Mouse (Mus musculus): ENCODE measurements at regions not wholly inside any gene's neighbourhood (a gene's known extent, or its start where the extent isn't known, plus 50 kb on each side); places are given as distances from the start of the nearest gene placed in this dataset.

DNA sequence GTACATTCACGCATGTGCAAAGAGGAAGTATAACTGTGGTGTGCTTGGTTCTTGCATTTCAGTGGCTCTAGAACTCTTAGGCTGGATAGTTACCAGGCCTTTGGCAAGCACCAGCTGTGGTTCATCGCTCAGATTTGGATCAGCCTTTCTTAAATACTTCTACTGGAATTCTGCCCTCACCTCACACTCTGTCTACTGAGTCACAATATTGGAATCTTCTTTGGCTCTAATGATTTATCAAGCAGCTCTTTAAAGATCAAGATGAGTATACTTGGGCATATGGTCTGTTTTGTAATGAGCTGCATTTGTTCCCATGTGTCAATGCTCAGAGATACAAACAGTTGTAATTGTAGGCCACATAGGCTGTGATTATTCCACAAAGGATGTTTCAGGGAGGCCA lies 197.5 kb downstream of the Icos start:
- DNase-seq (ENCODE audit: low spot score) = no peak

DNA sequence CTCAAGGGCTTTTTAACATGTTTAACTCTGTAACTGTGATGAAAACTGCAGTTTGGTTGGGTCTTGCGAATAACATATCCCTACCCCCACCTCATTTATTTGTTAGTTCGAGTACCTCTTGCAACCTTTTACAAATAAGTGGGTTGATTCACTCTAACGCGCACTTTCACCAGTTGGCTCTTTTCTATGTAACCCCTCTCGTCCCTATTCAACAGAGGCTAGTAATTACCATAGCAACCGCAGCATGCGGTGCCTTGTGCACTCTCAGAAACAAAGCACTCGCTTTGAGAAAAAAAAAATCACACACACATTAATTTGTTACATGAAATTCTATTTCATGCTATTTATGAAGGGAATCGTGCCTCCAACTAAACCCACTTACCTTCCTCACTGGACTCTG lies 201.7 kb downstream of the Icos start:
- DNase-seq (ENCODE audit: low spot score) = no peak

DNA sequence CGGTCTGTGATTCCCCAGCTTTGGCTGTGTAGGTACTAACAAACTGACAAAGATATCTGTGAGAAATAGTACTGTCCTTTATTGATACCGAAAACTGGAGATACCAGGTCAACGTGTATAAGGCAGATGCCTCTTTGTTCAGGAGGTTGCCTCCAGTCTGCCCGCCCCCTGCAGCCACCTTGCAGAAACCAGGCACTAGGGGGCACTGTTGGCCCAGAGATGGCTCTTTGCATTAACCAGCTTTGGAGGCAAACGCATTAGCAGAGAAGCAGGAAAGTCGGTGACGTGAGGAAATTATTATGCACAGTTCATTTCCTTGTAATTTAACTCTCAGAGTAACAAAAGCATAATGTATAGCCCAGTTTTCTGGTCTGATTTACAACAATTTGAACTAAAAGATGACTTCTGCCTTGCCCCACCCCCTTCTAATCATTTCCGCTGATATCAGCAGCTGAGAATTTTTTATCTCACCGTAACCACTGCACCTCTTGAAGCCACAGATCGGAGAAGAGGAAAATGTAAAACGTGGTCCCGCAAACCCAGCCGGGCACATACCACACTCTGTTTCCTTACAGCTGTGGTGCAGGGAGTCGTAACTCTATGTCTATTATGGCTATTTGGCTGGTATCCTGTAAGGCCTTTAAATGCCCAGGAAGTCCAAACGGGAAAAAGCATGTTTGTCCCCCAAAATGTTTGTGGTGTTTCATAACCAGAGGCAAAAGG lies 203.5 kb downstream of the Icos start:
- peak; percentile 93 for DNase-seq (ENCODE audit: low spot score)

DNA sequence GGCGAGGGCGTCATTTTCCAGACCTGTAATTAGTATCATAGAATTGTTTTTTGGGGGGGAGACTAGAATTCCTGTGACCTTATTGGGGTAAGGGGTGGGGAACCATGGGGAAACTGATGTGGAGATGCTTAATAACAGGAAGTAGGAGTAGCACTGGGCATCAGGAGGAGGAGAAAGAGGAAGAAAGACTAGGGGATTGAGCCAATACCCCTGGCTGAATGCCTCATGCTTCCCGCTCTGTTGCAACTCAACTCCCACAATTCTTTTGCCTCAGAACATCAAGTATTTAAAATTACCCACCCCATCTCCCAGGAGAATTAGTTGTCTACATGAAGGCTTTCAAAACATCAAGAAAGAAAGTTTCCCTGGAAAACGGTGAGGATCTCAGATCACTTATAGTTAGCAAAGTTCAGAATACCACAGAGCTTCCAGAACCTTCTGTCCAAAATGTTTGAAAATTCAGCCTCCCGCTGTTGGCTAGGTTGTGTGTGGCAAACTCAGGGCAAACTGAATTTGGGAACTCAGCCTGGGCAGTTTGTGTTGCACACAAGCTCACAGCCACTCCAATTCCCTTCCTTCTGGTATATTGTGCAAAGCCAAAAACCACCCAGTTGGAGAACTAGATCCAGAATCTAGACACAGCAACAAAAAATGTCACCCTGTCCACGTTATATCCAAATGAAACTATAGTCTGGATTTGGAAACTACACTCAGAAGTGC lies 209.8 kb downstream of the Icos start:
- DNase-seq (ENCODE audit: low spot score) = no peak

DNA sequence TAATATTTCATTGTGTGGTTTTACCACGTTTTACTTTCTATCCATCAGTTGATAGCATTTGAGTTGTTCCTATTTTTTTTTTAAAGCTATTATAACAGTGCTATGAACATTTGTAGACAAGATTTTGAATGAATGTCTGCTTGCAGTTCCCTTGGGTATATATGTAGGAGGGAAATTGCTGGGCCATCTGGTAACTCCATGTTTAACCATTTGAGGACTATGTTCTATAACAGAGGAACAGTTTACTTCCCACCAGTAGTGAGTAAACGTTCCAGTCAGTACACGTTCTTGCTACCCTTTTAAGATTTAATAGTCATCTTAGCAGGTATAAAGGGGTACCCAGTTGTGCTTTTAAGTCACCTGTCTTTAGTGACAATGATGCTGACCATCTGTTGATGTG lies 213.2 kb downstream of the Icos start:
- no peak for DNase-seq (ENCODE audit: low spot score)

DNA sequence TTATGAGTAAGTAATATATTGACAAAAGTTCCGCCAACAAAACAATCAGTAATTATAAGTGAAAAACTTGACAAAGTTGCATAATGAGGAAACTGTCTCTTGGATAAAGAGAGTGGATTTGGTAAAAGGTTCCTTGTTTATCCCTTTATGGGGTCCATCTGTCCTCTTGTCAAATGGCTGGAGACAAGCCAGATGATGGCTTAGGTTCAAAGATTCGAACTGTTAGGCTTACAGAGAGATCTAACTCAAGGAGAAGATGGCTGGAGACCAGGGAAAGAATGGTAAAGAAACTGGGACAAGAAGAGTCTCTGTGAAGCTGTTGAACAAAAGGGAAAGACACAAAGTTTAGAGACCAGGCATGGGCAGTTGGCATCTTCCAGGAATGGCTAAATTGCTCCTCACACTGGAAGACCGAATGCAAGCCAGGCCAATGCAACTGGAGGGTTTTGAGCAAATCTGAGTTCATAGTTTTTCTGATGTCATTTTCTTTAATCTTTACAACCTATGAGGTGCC lies 220.9 kb downstream of the Icos start:
- DNase-seq (ENCODE audit: low spot score) = no peak

DNA sequence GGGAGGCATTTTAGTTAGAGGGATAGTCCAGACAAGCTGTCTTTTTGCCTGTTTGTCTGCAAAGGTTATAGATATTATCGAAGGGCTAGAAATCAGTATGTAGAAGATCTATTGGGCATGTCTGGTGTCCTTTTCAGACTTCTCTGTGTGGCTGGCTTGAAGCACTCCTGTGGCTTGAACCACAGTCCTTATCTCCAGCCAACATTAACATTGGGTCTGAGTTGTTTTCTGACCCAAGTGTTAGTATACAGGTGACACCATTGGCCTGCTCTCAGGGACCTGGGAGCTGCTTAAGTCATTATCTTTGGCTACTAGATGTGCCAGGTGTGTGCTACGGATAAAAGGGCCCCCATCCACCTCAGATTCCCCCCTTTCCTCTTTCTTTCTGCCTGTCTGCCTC lies 223.3 kb downstream of the Icos start:
- DNase-seq (ENCODE audit: low spot score) = no peak

DNA sequence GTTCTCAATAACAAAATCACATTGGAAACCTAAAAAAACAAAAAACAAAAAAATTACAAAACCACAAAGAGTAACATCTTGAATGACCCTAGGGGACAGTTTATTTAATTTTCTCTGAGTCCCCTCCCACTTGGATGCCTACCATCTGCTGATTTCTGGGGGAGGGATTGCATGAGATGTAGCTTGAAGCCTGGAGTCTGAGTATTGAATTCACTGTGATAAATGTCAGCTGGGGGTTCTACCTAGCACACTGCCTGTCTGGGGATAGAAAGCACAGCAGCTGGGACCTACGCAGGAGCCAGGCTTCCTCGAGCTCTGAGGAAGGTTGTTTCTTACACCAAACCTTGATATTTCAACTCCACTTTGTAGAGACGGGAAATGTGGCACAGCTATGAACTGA lies 224.4 kb downstream of the Icos start:
- no peak for DNase-seq (ENCODE audit: low spot score)

DNA sequence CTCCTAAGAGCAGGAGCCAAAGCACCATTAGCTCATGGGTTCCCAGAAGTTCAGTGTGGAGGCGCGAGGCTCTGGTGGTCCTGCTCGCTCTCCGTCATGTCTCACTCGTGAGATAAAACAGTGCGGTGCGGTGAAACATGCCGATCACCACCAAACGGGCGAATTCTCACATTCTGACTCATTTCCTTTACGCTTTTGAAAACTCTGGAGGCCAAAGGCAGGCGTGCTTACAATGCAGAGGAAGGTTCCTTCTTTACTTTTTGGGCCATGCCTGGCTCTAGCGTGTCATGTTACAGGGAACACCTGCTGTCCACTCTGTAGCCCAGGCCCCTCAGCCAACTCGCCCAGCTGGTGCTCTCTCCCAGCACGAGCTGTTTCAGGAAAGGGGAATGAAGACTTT lies 225.4 kb downstream of the Icos start:
- no peak for DNase-seq (ENCODE audit: low spot score)

DNA sequence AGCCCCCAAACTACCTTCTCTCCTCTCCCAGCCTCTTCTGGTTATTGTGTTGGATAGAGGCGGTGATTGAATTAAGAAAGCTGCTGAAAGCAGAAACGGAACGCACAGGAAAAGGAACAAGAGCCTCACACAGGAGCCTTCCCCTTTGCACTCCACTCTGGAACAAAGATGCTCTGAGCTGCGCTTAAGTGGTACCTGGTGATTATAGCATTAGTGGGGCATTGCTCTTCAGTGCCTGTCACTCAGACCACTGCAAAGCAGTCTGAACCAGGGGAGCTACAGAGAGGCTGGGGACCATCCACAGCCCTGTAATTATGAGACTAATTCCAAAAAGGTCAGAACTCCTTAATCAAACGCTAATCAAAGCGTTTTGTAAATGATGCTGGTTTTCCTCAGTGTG lies 225.9 kb downstream of the Icos start:
- no peak for DNase-seq (ENCODE audit: low spot score)

DNA sequence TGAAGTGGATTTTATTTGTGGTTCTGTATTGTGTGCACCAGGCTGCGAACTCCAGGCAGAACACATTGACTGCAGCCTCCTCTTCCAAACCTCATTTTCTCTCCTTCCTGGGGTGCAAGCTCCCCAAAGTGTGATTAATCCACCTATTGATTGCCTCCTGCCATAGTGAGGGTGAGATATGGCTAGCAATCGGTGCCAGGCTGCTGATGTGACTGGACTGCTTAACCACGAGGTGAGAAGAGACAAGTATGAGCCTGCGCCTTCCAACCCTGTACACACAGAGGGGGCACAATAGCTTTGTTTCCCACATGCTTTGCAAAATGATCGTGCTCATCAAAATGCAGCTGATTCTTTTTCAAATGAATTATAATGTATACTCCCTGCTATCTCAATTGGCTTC lies 227.4 kb downstream of the Icos start:
- DNase-seq (ENCODE audit: low spot score) = no peak

DNA sequence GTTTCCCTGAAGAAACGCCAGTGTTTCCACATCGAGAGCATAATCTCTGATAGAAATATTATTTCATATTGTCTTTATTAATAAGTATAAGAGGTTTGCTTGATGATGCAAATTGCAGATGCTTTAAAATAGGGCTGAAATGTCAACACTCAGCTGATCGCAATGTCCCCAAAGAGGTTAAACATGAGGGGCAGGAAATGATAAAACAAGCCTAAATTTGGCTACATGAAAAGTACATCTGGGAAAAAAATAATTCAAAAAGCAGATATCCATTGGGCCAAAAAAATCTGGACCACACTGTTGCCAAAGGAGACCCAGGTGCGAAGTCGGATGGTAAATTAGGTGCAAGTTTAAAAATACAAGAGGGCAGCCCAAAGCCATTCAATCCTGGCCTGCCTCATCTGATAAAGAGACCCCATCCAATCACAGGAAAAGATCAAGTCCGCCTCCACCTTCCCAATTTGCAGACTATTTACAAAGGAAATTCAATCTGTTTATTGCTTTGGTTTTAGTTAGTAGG lies 229.2 kb downstream of the Icos start:
- DNase-seq (ENCODE audit: low spot score) = no peak

DNA sequence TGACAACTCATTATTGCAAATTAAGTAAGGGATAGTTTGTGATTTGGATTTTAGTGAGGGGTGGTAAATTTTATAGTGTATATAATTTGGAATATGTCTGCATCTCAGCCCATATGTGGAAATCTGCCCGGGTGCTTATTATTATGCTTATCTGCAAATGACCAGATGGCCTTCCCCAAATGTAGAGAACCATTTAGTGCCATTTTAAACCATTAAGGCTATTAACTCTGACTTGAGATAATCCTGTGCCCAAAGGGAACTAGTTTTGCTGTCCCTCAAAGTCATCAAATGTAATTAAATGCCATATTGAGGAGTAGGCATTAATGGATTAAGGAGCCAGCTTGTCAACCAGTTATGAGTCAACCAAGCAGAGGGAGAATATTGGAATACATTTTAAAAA lies 230.7 kb downstream of the Icos start:
- DNase-seq (ENCODE audit: low spot score) = no peak

DNA sequence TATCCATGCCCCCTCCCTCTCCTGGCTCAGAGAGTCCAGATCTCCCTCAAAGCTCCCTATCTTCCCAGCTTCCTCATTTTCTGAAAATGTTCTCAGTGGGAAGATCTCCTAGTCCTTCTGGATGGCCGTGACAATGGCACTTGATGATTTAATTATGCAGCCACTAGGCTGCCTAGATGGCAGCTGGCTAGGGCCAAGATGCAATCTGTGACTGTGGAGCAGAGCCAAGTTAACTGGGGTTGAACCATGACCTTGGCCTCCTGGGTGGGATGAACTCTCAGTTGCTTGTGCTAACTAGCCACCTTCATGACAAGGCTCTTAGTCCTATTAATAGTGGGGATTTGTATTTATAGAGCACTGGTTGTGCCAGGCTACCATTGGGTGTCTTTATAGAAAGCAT lies 243.4 kb downstream of the Icos start:
- no peak for DNase-seq (ENCODE audit: low spot score)

DNA sequence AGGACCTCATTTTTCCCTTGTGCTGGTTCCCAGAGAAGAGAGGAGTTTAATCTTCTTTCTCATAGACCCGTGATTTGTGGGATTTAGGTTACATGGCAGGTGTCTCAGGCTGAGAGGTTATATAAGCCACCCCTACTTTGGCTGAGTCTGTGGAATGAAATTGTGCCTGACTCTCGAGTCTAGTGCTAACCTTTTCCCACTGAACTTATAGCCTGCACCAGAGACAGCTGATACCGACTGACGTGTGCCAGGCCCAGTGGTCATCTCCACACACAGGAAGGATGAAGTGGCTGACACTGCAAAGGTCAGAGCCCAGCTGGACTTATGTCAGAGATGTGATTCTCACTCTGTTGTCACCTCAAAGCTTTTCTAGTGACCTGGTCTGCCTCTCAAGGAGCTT lies 251.2 kb downstream of the Icos start:
- no peak for DNase-seq (ENCODE audit: low spot score)

DNA sequence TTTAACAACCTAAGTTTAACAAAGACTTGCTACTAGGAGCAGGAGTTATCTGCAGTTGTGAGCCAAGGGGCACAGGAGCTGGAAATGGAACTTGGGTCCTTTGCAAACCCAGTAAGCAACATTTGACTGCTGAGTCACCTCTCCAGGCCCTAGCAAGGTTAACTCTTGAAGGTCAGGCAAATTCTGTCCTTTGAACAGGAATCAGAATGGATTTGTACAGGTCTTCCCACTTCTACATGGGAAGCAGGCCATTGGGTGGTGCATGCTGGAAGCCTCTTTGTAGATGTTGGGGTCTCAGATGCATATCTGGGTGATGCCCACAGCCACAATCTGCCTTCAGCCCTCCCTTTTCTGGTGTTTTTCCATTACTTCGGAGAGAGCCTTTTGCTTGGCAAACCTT lies 255.3 kb downstream of the Icos start:
- DNase-seq (ENCODE audit: low spot score) = no peak

DNA sequence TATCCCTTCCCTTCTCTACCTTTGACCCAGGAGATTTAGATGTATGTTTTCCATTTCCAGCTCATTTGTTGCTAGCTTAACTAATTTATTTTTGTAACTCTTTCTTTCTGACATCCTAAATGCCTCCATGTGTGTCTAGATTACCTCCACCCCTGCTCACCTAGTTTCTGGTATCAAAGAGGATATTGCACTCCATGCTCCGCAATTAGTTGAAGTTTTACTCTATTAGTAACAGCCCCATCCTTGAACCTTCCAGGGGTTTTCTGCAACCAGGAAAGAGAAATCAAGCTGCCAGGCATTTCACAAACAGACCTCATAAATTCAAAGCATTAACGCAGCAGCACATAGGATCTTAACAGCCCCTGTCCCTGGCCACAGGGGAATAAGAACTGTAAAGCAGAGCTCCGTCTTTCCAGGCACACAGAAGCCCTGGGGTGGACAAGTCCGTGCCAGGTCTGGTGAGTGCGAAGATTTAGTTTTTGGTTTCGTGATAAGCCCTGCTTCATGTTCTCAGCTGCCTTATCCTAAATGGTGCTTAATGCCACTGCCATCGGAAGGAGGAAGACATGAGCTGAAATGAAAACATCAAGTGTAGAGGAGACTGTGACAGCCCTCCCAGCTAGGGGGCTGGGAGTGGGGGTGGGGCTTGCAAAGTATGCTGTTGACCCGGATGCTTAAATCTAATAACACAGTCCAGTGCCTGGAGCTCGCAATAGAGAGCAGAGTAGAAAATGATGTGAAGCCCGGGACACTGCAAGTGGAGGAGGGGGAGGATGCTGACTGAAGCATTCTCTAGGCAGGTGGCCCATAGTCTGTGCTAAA lies 256.0 kb downstream of the Icos start:
- no peak for DNase-seq (ENCODE audit: low spot score)

DNA sequence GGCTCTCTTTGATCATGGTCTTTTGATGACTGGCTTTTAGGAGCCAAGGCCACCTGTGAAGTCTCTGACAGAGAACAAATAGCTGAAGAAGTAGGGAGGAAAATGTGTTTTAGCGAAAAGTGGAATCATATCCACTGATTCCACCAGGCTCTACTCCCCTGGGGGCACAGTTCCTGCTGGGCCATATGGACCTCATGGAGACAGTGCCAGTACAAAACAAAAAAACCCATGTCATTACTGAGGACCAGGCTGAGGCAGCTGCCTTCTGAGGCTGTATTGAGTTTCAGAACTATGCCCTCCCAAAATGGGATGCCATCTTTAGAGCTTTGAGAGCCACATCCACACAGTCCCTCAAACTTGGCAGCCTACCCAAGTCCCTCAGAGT lies 256.6 kb downstream of the Icos start:
- no peak for DNase-seq (ENCODE audit: low spot score)

DNA sequence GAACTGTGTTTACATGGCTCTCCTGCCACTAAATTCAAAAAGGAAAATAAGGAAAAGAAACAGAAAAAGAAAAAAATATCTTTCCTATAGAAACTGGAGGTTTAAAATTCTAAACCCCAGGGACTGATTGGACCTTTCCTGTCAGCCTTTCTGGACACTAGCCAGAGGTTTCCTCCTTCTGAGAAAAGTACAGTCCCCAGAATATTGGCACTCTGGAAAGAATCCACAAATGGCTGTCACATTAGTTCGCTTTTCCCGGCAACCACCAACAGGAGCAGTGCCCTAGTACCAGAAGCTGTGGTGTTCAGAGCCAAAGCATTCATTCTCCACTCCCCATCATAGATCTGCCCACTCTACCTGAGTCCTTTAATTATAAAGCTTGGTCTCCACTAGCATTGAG lies 258.8 kb downstream of the Icos start:
- no peak for DNase-seq (ENCODE audit: low spot score)

DNA sequence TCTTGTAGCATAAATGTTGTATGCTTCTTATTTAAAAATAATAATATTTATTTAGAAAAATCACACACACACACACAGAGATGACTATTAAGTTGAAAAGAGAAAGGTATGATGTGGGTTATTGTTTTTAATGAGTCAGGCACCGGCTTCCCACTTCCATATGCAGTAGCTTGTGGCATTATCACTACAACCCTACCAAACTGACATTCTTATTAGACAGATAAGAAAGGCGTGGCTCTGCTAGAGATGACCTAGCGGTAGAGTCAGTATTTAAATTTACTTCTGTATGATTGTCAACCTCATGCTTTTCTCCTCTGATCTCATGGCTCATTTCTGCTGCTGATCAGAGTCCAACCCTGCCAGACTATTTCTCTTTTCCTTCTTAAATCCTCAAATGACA lies 260.9 kb downstream of the Icos start:
- DNase-seq (ENCODE audit: low spot score) = no peak

DNA sequence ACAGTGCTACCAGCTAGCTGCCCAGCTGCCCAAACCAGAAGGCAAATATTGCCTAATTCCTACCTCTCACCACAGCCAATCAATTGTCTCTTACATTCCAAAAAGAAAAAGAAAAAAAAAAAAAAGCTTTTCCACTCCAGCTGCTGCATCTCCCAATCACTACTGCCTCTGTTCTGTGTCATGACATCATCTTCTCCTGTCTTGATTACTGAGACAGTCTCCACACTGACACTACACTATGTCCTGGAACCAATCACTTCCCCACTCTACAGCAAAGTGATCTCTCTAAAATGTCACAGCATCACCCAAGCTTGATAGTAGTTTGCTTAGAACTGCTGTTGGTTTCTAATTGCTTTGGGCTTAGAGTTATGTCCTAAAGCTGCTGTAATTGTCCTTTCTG lies 279.8 kb downstream of the Icos start:
- no peak for DNase-seq (ENCODE audit: low spot score)

DNA sequence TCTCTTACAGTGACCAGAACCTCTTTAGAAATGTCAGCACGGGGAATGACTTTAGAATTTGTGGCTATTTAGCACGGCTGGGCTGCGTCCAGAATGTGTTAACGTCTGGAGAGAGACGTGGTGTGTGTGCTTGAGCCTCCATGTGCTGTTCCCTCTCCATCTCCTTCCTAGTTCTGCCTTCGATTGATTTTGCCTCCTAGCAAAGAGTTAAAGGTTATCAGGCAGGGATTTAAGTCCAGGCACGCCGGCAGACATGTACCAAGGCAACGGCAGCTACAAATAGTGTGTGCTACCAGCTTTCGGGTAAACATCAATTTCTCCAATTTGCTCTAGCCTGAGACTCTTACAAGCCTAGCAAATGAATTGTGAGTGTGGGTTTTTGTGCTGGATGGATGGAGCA lies 285.7 kb downstream of the Icos start:
- no peak for DNase-seq (ENCODE audit: low spot score)

DNA sequence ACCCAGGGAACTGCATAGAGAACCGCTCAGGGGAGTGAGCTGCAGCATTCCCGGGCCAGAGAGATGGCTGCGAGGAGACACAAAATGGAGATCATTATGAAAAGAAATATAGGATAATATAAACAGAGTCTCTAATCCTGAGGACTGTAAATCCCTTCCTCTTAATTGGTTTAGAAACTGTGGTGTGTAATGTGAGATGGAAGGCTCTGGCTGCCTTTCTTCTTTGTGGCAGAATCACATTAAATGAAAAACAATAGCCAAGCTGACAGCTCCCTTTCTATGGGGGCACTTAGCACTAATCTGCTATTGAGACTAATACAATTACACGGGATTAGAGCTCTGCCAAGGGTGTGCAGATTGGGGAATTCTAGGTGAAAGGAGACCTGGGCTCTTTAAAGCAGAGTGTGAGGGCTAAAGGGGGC lies 288.0 kb downstream of the Icos start:
- no peak for DNase-seq (ENCODE audit: low spot score)

Data from ovary, postnatal 10 days (tissue).